Mouse (Mus musculus) kidney, postnatal 4 days (tissue): ENCODE results near the gene Pde4d.

Experiments
- DNase-seq, 2 experiments: peaks; one replicate each; pipeline ENCODE4 v3.0.0; 2021; ENCODE audit warnings: mixed read lengths in 2 of 2

Gene Pde4d

DNA sequence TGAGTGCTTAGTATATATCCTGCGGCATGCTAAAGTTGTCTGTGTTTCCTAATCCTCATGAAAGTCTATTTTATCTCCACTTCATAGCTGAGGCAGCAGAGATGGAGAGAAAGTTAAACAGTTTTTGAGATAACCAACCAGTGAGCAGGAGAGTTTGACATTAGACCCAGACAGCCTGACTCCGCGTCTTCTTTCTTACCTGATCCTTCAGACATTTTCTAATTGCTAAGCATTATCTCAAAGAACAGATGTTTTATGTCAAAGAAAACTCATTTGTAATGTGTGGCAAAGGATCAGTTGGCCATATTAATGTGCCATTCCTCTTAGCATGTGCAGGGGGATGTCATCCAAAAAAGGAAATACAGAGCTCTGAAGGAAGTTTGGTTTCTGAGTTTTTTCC, 1227.9 kb downstream of the Pde4d start:
- DNase-seq, result no peak

DNA sequence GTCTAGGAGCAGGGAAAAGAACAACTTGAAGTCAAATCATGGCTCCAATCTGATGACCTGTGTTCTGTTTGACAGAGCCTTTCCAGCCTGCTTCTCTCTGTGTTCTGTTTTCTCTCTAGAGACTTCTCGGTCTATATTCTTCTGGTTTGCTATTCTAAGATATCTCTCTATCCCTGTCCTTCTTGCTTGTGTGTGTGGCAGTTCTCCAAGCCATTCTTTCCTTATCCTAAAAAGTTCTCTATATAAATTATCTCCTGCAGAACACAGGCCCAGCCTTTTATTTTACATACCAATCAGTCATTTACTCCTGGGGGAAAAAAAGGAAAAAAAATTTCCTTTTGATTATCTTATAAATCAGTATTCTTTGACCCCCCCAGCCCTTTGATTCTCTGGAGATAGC, 1229.2 kb downstream of the Pde4d start:
- no peak for DNase-seq

DNA sequence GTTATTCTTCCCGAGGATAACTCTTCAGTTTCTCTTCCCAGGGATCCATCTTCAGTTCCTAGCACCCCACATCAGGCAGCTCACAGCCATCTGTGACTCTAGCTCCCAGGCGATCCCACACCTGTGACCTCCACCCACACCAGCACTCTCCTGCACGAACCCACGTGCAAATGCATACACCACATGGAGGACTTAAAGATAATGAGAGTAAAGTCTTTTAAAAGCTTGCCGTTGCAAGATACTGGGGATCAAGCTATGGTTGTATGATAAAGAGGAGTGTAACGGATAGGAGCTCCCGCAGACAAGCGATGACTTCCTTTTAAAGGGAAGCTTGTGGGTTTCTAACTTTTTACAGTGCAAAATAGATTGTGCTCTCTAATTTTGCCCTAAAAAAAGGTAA, 1230.5 kb downstream of the Pde4d start:
- no peak for DNase-seq

DNA sequence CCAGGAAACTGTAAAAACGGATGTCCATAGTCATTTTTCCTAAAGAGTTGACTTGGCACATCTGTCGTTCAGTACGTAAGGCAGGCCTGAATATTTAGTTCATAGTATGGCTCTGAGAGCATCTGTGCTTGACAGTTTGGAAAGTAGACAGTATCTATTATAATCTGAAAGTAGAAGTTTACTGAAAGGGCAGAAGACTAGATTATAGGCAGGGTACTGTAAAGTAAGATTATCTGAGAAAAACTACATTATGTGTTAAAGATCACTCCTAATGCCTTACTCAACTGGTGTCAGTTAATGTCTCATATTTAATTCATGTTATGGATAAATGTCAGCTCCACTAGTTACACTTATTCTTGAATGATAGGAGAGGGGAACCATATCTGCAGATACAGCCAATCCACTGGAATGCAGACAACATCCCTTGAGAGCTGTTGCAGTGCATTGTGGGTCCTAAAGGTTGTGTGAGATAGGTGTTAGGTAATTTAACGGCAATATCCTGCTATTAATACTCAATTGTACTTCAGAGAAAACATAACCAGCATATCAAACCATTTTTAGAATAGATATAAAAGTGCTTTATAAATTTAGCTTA, 1232.0 kb downstream of the Pde4d start:
- DNase-seq, result no peak

DNA sequence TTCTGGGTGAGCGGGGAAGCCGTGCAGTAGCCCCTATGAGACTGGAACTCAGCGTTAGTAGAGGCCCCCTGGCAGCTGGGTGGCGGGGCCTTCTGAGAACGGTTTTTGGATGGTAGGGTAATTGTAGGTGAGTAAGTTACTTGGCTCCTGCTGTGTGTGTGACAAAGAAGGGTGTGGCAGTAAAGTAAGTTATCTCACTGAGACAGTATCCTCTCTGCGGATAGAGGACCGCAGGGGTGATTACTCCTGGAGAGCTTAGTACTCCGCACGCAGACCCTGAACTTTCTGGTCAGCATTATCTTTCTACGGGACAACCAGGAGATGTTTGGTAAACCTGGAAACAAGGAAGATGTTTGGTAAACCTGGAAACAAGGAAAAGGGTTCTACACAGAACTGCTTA, 1233.3 kb downstream of the Pde4d start:
- no peak for DNase-seq

DNA sequence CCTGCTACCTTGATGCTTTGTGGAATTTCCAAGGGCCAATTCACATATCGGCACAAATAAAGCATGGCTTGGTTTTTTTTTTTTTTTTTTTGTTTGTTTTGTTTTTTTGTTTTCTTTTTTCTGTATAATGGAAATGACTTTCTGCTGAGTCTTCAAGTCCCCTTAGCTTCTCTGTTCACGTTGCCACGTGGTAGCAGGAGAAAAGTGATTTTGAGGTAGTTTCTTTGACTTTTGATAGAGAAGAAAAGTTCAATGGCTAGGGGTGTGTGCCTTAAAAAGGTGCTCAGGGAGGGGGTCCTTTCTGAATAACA, 1235.2 kb downstream of the Pde4d start:
- DNase-seq, result no peak

DNA sequence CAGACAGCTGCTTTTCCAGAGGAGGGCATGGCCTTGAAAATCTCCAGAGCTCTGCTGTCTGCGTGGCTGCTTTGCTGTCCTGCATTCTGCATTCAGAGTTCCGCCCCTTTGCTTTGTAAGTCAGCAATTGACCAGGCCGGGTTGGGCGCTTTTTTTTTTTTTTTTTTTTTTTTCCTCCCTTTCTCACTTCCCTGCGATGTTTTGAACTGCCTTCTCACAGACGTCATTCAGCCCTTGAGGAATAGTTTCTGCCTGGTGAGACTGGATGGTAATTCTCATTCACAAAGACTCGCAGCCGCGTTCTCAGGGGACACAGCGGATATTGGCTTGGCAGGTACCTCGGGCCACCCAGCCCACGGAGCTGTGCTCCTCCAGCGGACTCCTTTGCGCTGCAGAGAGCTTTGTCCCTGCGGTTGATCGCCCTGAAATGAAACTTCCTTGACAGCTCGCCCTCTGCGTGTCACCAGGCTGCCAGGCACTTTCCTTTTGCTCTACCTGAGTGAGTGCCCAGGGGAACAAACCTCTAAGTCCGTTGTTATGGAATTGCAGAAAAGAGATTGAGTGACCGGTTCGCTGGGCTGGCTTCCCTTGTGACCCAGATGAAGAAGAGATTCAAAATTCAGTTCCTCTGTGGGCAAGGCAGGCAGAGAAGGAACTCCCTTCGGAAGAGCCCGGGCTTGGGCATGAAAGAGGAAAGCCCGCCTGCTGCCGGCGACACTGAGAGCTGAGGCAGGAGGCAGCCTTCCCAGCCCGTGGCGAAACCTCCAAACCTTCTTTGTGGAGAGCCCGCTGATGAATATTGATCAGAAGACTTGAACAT, 1235.8 kb downstream of the Pde4d start:
- DNase-seq, result peak; percentile 49 to 62

DNA sequence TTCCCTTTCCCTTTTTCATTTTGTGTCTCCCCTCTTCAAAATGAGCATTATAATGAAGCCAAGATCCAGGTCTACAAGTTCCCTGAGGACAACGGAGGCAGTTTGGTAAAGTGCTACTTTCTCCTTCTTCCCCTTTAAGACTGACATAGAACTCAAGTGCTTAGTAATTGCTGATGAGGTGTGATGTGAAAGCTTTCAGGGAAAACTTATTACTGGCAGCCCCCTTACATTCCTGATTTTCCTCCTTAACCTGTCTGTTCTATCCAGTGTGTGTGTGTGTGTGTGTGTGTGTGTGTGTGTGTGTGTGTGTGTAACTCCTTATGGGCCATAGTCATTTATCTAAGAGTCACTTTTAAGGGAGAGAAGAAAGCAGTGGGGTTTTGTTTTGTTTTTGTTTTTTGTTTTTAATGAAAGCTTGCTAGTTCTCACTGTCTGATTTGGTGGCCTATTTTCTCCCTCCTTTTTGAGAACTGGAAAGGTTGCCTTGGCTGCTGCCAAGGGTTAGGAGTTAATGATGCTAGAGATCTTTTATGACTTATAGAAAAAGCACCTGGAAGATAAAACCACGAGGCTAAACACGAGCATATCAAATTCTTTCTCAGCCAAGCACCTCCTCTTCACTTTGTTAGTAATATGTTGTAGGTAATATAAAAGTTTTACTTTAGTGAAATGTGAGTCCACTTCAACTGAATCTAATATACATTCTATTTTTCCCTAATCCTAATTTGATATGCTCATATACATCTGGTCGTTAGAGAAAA, 1236.5 kb downstream of the Pde4d start:
- no peak for DNase-seq

DNA sequence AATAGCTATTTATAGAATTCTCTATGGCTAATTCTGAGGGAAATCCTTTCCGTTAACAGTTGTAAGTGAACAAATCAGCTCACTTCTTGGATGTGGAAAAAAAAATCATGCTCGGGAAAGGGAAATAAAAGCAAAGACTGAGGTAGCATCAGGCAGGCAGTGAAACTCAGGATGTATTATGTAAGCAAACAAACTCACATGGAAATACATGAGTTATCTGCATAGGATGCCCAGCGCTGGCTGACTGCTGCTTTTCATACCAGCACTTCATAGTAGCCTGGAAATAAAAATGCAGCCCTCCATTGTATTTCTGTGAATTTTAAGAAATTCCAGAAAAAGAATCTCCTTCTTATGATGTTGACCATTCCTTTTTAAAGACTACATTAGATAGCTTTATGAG, 1237.2 kb downstream of the Pde4d start:
- no peak for DNase-seq

DNA sequence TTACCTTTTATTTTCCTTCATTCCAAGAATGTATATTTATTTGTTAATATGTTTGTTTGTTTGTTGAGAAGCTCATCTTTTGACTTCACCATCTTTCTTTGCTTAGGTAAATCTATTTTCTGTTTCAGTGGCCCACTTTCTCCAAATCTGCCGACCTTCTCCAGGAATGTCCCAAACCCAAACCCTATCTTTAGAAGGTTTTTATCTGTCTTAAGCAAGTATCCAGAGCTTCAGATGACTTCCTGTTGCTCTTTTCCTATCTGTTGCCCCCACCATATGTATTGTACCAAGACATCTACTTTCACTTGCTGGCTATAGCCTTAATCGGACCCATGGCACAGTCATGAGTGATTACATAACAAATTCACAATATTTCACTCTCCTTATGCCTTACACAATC, 1238.4 kb downstream of the Pde4d start:
- DNase-seq, result no peak

DNA sequence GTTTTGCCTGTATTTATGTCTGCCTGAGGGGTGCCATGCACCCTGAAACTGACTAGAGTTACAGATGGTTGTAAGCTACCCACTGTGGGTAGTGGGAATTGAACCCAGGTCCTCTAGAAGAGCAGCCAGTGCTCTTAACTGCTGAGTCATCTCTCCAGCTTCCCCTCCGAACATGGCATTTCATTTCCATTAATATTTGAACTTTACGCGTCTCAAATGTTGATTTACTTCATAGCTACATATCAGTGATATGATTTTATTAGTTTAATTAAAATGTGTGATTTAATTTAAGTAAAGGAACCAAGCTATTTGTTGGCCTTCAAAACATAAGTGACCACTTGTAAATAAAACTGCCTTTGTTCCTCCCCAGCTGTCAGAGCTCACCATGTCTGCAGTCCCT, 1239.4 kb downstream of the Pde4d start:
- no peak for DNase-seq

DNA sequence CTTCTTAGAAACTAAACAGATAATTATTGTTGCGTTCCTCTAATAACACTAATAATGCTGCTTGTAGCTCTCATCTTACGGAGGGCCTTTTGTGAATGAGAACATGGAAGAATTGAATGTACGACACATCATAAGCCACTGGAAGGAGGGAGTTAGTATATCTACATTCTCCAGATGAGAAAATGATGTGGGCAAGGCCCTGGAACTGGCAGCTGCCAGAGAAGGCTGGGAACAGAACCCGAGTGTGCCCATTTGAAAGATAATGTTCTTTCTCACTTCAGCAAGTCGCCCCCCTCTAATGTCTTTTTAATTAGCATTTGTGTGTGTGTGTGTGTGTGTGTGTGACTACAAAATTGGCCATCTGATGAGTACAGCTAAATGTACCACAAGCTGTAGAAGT, 1240.8 kb downstream of the Pde4d start:
- DNase-seq, result no peak

DNA sequence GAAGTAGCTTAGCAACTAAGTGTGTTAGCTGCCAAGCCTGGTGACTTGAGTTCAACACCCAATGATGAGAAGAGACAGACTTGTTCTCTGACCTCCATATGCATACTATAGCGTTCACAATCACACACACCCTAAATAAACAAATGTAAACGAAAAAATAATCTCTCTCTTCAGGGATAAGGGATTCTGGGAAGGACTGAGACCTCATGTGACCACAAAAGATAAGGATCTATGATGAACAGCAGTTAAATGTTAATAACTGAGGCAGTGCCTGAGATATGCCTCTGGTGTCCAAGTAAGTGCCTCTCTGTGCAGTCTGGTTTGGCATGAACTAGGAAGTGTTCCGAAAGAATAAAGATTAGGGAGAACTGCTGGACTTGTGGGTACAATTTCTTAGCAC, 1243.1 kb downstream of the Pde4d start:
- DNase-seq, result no peak

DNA sequence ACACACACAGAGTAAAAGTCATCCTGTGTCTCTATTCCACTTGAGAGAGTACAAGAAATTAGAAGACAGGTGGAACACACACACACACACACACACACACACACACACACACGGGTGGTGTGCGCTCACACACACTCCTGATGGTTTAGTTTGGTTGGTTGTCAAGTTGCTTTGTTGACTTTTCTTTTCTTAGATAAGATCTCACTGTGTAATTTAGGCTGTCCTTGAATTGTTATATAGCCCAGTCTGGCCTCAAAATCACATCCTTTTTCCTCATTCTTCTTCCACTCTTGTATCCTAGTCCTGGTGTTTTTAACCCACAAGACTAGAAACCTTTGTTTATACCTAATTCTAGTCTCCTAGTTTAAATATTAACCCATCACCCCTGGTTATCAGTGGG, 1244.0 kb downstream of the Pde4d start:
- no peak for DNase-seq

DNA sequence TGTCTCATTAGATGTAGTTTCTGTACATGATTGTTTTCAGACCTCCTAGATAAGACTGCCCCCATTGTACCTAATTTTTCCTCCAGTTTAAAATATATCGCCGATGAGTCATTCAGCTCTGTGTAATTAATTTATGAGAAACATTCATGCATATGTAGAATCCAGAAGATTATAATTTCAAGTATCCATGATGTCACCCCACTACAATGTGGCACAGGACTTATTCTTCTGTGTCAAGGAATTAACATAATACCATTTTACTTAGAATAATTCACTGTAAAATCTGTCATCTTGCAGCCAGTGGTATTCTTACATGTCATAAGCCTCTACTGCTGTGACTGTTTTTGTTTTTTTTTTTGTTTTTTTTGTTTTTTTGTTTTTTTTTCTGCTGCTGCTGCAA, 1244.5 kb downstream of the Pde4d start:
- no peak for DNase-seq

DNA sequence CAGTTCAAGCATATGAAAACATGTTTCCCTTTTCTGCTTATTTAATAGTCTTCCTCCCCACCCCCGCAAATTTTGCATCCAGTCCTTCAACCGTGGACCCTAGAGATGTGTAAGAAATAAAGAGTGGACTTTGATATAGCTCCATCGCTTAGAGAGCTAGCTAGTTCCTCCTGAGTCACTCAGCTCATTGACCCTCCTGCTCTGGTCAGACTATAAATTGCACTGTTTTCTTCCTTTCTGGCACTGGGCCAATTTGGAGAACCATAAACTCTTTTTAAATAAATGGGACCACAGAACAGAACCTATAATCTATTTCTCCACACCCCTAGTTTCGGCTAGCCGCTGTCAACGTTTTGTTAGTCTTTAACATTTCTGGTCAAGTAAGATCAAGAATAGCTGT, 1245.3 kb downstream of the Pde4d start:
- no peak for DNase-seq

DNA sequence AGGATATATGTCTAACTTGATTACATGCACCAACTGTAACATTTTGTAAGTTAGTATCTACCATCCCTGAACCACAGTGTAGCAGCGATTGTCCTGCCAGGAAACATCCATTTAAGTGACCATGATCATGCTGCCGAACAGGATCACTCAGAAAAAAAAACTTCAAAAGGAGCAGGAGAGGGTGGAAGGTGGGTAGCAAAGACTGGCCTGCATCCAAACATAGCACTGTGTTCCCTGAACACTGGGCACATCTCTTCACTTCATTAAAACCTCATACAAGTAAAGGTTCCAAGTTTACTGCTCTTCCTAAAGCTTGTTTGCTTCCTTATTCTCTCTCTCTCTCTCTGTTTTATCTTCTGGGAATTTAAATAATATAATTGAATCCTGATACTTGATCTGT, 1256.4 kb downstream of the Pde4d start:
- no peak for DNase-seq

DNA sequence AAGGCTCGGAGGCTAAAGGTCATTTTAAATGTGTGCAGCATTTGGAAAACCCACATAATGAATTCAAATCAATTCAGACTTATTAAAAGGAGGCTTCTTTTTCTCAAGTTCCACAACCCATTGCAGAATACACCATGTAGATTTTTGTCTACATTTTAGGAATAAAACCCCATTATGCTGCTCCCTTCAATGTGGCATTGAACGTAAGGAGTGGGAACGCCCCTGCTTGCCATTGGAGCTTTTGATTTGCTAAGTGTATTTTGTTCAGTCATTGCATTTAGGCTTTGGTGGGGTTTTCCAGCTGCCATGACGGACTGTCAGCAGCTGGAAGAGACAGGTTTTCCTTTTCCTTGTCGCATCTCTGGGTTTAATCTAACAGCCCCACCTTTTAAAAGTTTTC, 1256.8 kb downstream of the Pde4d start:
- DNase-seq, result no peak

DNA sequence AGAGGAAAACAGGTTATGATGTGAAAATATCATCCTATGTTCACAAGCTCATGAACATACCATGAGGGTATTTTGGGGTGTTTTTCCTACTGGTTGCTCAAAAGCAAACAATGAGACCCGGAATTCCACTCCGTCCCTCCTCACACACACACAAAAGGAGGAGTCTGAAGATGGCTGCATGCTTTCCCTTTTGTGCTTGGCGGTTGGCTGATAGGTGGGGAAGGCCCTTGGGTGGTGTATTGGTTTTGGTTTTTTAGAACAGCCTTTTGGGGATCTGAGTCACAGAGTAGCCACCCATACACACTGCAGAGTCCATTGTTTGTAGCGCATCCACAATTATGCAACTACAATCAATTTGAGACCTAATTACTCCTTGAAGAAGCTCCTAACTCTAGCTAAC, 1257.4 kb downstream of the Pde4d start:
- no peak for DNase-seq

DNA sequence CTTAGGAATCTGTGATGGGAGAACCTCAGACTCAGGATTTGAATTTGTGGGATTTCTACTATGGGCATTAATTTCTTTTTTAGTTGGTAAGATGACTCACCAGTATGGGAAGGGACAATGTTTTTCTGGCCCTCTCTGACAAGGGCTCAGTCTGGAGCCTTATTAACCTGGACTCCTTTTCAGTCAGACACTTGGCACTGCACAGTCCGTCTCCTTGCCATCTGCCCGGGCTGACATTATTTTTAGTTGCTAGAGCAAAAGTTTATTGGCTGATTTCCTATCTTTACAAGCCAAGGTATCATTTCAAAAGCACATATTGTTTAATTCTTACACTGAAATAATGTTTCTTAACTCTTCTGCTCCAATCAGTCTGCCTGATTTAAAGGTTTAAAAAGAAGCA, 1258.6 kb downstream of the Pde4d start:
- no peak for DNase-seq

DNA sequence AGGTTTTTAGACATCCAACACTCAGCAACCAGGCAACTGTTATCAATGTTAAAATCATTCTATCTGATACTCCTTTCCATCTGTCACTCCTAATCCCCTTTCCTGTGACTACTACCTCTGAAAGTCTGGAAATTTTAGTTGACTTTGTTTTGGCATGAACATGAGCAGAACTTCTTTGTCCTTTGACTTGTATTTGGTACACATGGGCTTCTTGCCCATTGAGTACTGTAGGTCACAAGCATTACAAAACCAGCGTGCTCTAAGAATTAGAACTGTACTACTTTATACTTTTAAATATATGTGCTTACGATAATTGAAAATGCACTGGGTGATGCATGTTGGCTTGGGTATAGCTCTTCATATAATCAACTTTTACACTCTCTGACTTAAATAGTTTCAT, 1264.8 kb downstream of the Pde4d start:
- DNase-seq, result no peak

DNA sequence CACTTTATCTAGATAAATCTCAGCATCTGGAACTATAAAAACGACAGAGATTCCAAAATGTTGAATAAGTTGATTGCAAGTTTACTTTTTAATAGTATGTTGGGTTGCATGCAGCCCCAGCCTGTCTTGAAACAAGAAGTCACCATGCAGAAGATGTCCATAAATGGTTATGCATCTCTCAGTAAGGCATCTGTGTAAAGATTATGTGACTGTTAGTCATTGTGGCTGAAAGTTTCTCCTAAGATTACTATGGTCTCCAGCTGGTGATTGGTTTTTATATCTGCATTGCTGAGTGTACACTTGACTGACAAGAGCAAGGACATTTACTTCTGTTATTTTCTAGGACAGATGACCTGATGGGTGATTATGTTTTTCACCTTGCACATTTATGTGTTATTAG, 1265.6 kb downstream of the Pde4d start:
- DNase-seq, result no peak

DNA sequence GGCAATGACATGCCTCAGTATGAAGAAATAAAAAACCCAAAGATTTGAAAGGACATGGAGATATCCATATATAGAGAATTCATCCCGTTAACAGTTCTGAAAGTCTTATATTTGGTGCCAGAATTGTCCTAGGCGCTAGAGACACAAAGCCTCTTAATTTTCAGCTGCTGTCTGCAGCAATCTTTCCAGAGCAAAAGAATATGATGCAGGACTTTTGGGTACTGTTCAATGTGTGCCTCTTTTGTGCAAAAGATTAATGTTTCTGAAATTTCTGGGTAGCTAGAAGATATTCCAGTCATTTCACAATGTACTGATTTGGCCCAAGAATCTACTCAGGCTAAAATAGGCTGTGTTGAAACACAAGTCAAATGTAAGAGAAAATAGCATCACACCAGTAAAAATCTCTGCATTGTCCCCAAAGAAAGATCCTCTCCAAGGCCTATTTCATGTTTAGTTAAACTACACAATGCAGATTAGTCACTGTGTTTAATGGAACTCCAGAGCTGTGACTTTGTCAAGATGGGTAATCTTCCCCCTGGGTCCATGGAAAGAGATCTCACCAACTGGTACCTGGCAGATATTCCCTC, 1270.5 kb downstream of the Pde4d start:
- no peak for DNase-seq
